Mouse (Mus musculus) heart, embryonic 14.5 days (tissue): ENCODE measurements around the gene Aldh3a2. TPM values are rescaled to one million over a fixed set of nuclear protein-coding genes. Genes with fewer than 3 reads are reported as not detected.

Experiments used
- ATAC-seq: fragments of 200-750 bp; cut with Nextera tagmentation; 2 replicates; pipeline ENCODE4 v1.8.0; 2017; ENCODE audit warnings: low read depth, moderate TSS enrichment; ENCODE audit not compliant: insufficient number of reproducible peaks, insufficient read depth, low FRiP score
- H3K27ac ChIP-seq, 2 experiments: fragments of 200-500 bp in 1 of 2; fragments of 300-500 bp in 1 of 2; sonication (generic) in 1 of 2; replicated peaks in 1 of 2; 2 replicates each; pipeline ENCODE4 v1.5.1; 2012 to 2014; ENCODE audit warnings: low read depth in 2 of 2, low read length in 2 of 2, control low read depth in 1 of 2, mild to moderate bottlenecking in 1 of 2, mixed read lengths in 1 of 2; ENCODE audit not compliant: control insufficient read depth in 1 of 2, insufficient read depth in 1 of 2
- H3K27me3 ChIP-seq: fragments of 300-500 bp; sonication (generic); 2 replicates; pipeline ENCODE4 v1.6.1; 2014; ENCODE audit warnings: mild to moderate bottlenecking, low read length, control low read depth; ENCODE audit not compliant: control insufficient read depth, insufficient read depth
- H3K36me3 ChIP-seq: fragments of 300-500 bp; sonication (generic); 2 replicates; pipeline ENCODE4 v1.6.1; 2014; ENCODE audit warnings: mild to moderate bottlenecking, control low read depth, low read length, mixed read lengths; ENCODE audit not compliant: control insufficient read depth, insufficient read depth
- H3K4me1 ChIP-seq, 2 experiments: fragments of 200-500 bp in 1 of 2; fragments of 300-500 bp in 1 of 2; sonication (generic) in 1 of 2; 2 replicates each; pipeline ENCODE4 v1.6.1; 2012 to 2014; ENCODE audit warnings: low read length in 2 of 2, control low read depth in 1 of 2, mixed read lengths in 1 of 2; ENCODE audit not compliant: control insufficient read depth in 2 of 2, insufficient read depth in 2 of 2
- H3K4me2 ChIP-seq: fragments of 300-500 bp; sonication (generic); 2 replicates; pipeline ENCODE4 v1.6.1; 2014; ENCODE audit warnings: mild to moderate bottlenecking, low read length
- H3K4me3 ChIP-seq, 2 experiments: fragments of 200-500 bp in 1 of 2; fragments of 300-500 bp in 1 of 2; sonication (generic) in 1 of 2; 2 replicates each; pipeline ENCODE4 v1.5.1; 2012 to 2014; ENCODE audit warnings: low read length in 2 of 2, mild to moderate bottlenecking in 2 of 2, control low read depth in 1 of 2, low read depth in 1 of 2, moderate library complexity in 1 of 2; ENCODE audit not compliant: control insufficient read depth in 1 of 2, insufficient read depth in 1 of 2
- H3K9ac ChIP-seq: fragments of 300-500 bp; sonication (generic); 2 replicates; pipeline ENCODE4 v1.6.1; 2014; ENCODE audit warnings: mild to moderate bottlenecking, low read length
- H3K9me3 ChIP-seq: fragments of 300-500 bp; sonication (generic); 2 replicates; pipeline ENCODE4 v1.6.1; 2016; ENCODE audit warnings: low read length, control low read depth; ENCODE audit not compliant: control insufficient read depth
- WGBS: fragments of 180-500 bp; shearing (Covaris S2); extraction: QIAGEN DNeasy Blood & Tissue Kit; methylation state at CpG from one replicate; pipeline ENCODE4 v1.1.7; 2014; 5-methylcytosine and 5-hydroxymethylcytosine counted together
- polyA plus RNA-seq: library from polyadenylated mRNA; unstranded; fragments of >200 nt; fragmentation: Nextera tagmentation; extraction: Ambion mirVana; gene quantifications from 2 replicates; pipeline ENCODE4 v1.2.1, GENCODE M21; 2014

The Aldh3a2 gene
- polyA plus RNA-seq, 1 experiment from 2014 or later: 43.8 TPM

- no peaks in the 10 kb centered on the region for H3K9me3 ChIP-seq
- H3K27ac ChIP-seq: no peak overlapping the region
- H3K4me3 ChIP-seq: no peak overlapping the region
- no peak overlapping the region for H3K4me2 ChIP-seq
- ATAC-seq: no peak
- no peaks in the 10 kb centered on the region for H3K27me3 ChIP-seq
- no peaks in the 10 kb centered on the region for H3K4me1 ChIP-seq
- WGBS: 78% methylated on average over 2 of the region's 2 CpGs
- no peaks in the 10 kb centered on the region for H3K36me3 ChIP-seq
- no peak overlapping the region for H3K9ac ChIP-seq
Observed at GRCm38 (mm10) chr11:61273928-61274327, 6.7 kb upstream of the Aldh3a2 start.

GRCm38 (mm10) chr11:61271612-61272011 lies 4.3 kb upstream of the Aldh3a2 start:
- Histone ChIP-seq H3K4me1 (no peaks in the 10 kb centered on the region), H3K4me3 (no peak overlapping the region), H3K27me3 (no peaks in the 10 kb centered on the region), H3K36me3 (no peaks in the 10 kb centered on the region), H3K27ac (no peak overlapping the region), H3K9ac (no peak overlapping the region), H3K4me2 (no peak overlapping the region), H3K9me3 (no peaks in the 10 kb centered on the region)
- no peak for ATAC-seq

DNA sequence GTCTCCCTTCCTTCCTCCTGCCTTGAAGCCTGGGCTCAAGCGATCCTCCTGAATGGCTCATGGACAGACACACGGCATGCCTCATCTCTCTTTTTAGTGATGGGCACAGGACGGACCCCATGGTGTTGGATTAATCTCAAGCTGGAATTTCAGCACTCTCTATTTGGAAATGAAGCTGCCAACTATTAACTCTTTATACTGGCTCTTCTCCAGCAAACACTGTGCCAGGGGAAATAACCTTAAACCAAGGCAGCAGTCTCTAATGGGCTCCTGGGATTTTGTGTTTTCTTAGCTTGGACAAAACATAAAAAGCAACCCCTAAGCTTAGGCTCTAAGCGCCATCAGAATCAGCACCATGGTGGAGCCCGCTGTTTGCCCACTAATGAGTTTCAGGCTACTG lies 3.1 kb upstream of the Aldh3a2 start:
- 72% methylated on average over 5 of the region's 5 CpGs for WGBS
- Histone ChIP-seq H3K4me1 (0 out of 4 replicates have a peak, but pooled peaks cover 0 to 9% of the 10 kb centered on the region in 2 experiments), H3K4me3 (no peak overlapping the region), H3K9me3 (no peaks in the 10 kb centered on the region), H3K36me3 (no peaks in the 10 kb centered on the region), H3K27me3 (no peaks in the 10 kb centered on the region), H3K9ac (no peak overlapping the region), H3K4me2 (no peak overlapping the region), H3K27ac (no peak overlapping the region)
- ATAC-seq: no peak

GRCm38 (mm10) chr11:61268626-61269349 lies 1.5 kb upstream of the Aldh3a2 start:
- Histone ChIP-seq H3K9ac (no peak overlapping the region), H3K27me3 (no peaks in the 10 kb centered on the region), H3K36me3 (peaks cover 14% of the 10 kb centered on the region), H3K4me2 (no peak overlapping the region), H3K4me3 (no peak overlapping the region), H3K4me1 (0 out of 4 replicates have a peak, but pooled peaks cover 0 to 9% of the 10 kb centered on the region in 2 experiments), H3K9me3 (no peaks in the 10 kb centered on the region), H3K27ac (no peak overlapping the region)
- WGBS: 82% methylated on average over 6 of the region's 6 CpGs
- no peak for ATAC-seq

DNA sequence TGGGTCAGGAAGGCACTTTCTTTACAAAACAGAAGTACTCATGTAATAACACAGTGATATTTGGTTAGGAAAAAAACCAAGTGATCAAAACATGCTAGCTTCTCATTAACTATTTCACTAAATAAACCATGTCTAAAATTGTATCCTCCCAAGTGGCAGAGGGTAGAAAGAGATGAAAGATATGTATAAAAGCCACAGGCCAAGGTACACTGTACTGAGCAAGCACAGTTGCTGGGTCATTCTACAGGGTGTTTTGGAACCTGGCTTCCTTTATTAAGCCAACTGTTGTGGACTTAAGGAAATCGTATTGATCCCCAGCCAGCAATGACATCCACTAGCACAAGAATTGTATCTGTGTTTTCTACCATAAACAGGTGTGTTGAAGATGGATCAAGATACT lies 3.4 kb downstream of the Aldh3a2 start:
- Histone ChIP-seq H3K36me3 (peaks cover 56% of the 10 kb centered on the region), H3K27ac (no peak overlapping the region), H3K27me3 (no peaks in the 10 kb centered on the region), H3K9ac (no peak overlapping the region), H3K4me2 (no peak overlapping the region), H3K4me1 (0 out of 4 replicates have a peak, but pooled peaks cover 0 to 9% of the 10 kb centered on the region in 2 experiments), H3K9me3 (no peaks in the 10 kb centered on the region), H3K4me3 (no peak overlapping the region)
- no peak for ATAC-seq
- 87% methylated on average over 1 of the region's 1 CpGs for WGBS

DNA sequence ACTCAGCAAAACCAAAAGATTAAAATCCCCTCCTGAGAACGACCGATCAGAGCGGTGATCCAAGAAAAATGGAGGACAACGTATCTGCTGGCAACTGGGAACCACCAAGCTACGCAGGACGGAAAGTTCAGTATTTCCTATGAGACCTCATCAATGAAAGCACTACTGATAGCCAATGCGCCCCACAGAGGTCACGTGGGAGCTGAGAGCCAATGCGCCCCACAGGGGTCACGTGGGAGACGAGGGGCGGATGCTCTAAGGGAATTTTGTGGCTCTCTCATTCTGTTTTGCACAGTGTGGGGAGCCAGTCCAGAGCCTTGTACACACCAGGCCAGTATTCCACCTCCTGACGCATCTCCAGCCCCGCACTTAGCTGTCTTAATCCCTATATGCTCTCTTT lies 4.7 kb downstream of the Aldh3a2 start:
- Histone ChIP-seq H3K27ac (no peak overlapping the region), H3K36me3 (peaks cover 68% of the 10 kb centered on the region), H3K4me1 (0 out of 4 replicates have a peak, but pooled peaks cover 0 to 9% of the 10 kb centered on the region in 2 experiments), H3K4me3 (no peak overlapping the region), H3K9me3 (no peaks in the 10 kb centered on the region), H3K9ac (no peak overlapping the region), H3K4me2 (no peak overlapping the region), H3K27me3 (no peaks in the 10 kb centered on the region)
- 94% methylated on average over 14 of the region's 14 CpGs for WGBS
- no peak for ATAC-seq

- Histone ChIP-seq H3K9ac (no peak overlapping the region), H3K4me3 (no peak overlapping the region), H3K4me2 (no peak overlapping the region), H3K36me3 (peaks cover 90% of the 10 kb centered on the region), H3K27ac (no peak overlapping the region), H3K9me3 (no peaks in the 10 kb centered on the region), H3K4me1 (peaks cover 0 to 2% of the 10 kb centered on the region in 2 experiments; a peak in 1 of 4 replicates), H3K27me3 (no peaks in the 10 kb centered on the region)
- WGBS: 91% methylated on average over 6 of the region's 6 CpGs
- ATAC-seq: no peak
Observed at GRCm38 (mm10) chr11:61259106-61259505, 8.2 kb downstream of the Aldh3a2 start.
